Mouse (Mus musculus) hindbrain, embryonic 10.5 days (tissue): Measurements from ENCODE around the gene Gm37240. TPM values are rescaled to one million over a fixed set of nuclear protein-coding genes. Genes with fewer than 3 reads are reported as not detected.

ENCODE experiments used
- DNase-seq: peaks from one replicate; pipeline ENCODE4 v3.0.0-alpha.2; 2017; ENCODE audit warnings: low spot score
- H3K27ac ChIP-seq: fragments of 300-500 bp; sonication (generic); 2 replicates; pipeline ENCODE4 v1.5.1; 2016; ENCODE audit warnings: mild to moderate bottlenecking, moderate library complexity
- H3K27me3 ChIP-seq: fragments of 300-500 bp; sonication (generic); 2 replicates; pipeline ENCODE4 v1.6.1; 2016; ENCODE audit warnings: mild to moderate bottlenecking; ENCODE audit not compliant: poor library complexity, insufficient read depth, severe bottlenecking
- H3K36me3 ChIP-seq: fragments of 300-500 bp; sonication (generic); 2 replicates; pipeline ENCODE4 v1.6.1; 2016; ENCODE audit warnings: mild to moderate bottlenecking, moderate library complexity
- H3K4me1 ChIP-seq: fragments of 300-500 bp; sonication (generic); replicated peaks from 2 replicates; pipeline ENCODE4 v1.6.1; 2016; ENCODE audit warnings: mild to moderate bottlenecking
- H3K4me3 ChIP-seq: fragments of 300-500 bp; sonication (generic); 2 replicates; pipeline ENCODE4 v1.5.1; 2016; ENCODE audit warnings: mild to moderate bottlenecking, moderate library complexity
- H3K9me3 ChIP-seq: fragments of 300-500 bp; sonication (generic); 2 replicates; pipeline ENCODE4 v1.6.1; 2016; ENCODE audit warnings: mild to moderate bottlenecking, moderate library complexity
- WGBS: fragments of 180-500 bp; shearing (Covaris S2); methylation state at CpG from one replicate; pipeline ENCODE4 v1.1.7; 2016; 5-methylcytosine and 5-hydroxymethylcytosine counted together
- polyA plus RNA-seq: library from polyadenylated mRNA; unstranded; fragments of >200 nt; fragmentation: Nextera tagmentation; extraction: Ambion mirVana; gene quantifications from 2 replicates; pipeline ENCODE4 v1.2.1, GENCODE M21; 2016

Gene Gm37240
- polyA plus RNA-seq, 1 experiment from 2014 or later, result 1.4 TPM

GRCm38 (mm10) chr3:85124410-85124809, 762.9 kb downstream of the Gm37240 start:
- Histone ChIP-seq H3K27me3 (no peaks in the 10 kb centered on the region), H3K9me3 (no peaks in the 10 kb centered on the region), H3K36me3 (no peaks in the 10 kb centered on the region), H3K4me3 (no peak overlapping the region), H3K4me1 (no peaks in the 10 kb centered on the region), H3K27ac (no peak overlapping the region)
- DNase-seq, result no peak
- WGBS, result 89% methylated on average over 7 of the region's 7 CpGs

DNA sequence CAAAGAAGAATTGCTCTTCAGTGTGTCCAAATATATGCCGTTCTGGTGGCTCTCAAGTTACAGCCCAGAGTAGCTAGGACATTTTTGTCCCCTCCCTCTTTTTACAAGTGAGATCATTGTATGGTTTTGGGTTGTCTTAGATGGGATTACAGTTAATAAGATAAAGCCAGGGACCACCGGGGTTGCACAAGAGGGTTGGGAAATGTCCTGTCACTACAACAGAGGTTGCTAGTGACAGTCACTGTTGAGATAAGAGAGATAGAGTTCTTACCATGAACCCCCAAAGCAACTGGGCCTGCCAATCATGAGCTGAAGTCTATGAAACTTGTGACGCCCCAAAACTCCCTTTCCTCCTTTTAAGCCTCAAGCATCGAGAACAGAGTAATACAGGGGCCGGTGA, 769.6 kb downstream of the Gm37240 start:
- Histone ChIP-seq H3K27me3 (no peaks in the 10 kb centered on the region), H3K4me1 (no peaks in the 10 kb centered on the region), H3K27ac (no peak overlapping the region), H3K36me3 (no peaks in the 10 kb centered on the region), H3K4me3 (no peak overlapping the region), H3K9me3 (no peaks in the 10 kb centered on the region)
- no peak for DNase-seq
- 88% methylated on average over 5 of the region's 5 CpGs for WGBS

DNA sequence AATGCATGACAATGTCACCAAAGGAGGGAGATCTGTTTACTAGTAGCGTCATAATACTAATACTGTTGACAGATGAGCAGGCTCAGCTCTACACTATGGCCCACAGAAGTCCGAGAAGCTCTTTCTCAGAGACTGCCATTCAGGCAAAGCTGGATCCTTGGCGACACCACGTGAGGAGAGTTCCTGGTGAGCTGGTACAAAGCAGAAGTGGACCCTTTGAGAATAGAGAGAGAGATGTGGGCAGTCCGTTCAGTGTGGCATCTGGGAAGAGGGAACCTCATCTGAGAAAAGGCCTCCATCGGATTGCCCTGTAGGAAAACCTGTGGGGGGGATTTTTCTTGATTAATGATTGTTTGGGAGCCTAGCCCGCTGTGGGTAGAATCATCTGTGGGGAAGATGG, 770.3 kb downstream of the Gm37240 start:
- WGBS, result 73% methylated on average over 7 of the region's 7 CpGs
- Histone ChIP-seq H3K27me3 (no peaks in the 10 kb centered on the region), H3K4me3 (no peak overlapping the region)

DNA sequence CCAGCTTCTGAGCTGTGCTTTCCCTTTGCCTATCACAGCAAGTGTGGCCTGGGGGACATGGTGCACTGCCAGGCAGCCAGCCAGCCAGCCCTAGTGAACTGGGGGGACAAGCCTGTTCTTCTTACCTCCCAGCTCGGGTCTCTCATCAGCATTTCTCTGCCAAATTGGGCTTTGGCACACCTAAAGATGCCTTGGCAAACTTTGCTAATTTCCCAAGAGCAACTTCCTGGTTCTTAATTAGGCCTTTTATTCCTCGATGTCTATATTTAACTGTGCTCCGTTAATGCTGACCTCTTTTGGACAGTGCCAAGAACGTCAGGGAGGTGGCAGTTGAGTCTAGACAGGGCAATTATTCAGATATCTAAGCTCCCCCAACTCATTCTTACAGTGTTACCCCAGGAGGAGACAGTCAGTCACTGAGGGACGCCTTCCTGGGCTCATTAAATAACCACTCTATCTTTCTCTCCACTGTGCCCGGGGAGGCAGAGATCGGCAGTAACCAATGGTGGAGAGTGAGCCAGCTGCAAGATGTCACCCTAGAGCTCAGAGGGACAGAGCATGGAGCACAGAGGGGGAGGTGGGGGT, 771.3 kb downstream of the Gm37240 start:
- WGBS, result 76% methylated on average over 7 of the region's 7 CpGs
- DNase-seq, result no peak
- no peaks in the 10 kb centered on the region for H3K9me3 ChIP-seq

More for the DNA sequence above, 770.3 kb downstream of the Gm37240 start:
- no peak for DNase-seq
- Histone ChIP-seq H3K4me1 (no peaks in the 10 kb centered on the region), H3K36me3 (no peaks in the 10 kb centered on the region), H3K27ac (no peak overlapping the region), H3K9me3 (no peaks in the 10 kb centered on the region)

GRCm38 (mm10) chr3:85113565-85113964, 773.8 kb downstream of the Gm37240 start:
- DNase-seq, result no peak
- WGBS, result 91% methylated on average over 1 of the region's 1 CpGs
- H3K27ac ChIP-seq, result no peak overlapping the region
- H3K27me3 ChIP-seq, result no peaks in the 10 kb centered on the region
- H3K36me3 ChIP-seq, result no peaks in the 10 kb centered on the region
- no peaks in the 10 kb centered on the region for H3K9me3 ChIP-seq
- H3K4me3 ChIP-seq, result no peak overlapping the region
- no peaks in the 10 kb centered on the region for H3K4me1 ChIP-seq

More for the DNA sequence above, 771.3 kb downstream of the Gm37240 start:
- H3K4me3 ChIP-seq, result no peak overlapping the region
- H3K4me1 ChIP-seq, result no peaks in the 10 kb centered on the region
- H3K27me3 ChIP-seq, result no peaks in the 10 kb centered on the region
- no peak overlapping the region for H3K27ac ChIP-seq
- no peaks in the 10 kb centered on the region for H3K36me3 ChIP-seq

DNA sequence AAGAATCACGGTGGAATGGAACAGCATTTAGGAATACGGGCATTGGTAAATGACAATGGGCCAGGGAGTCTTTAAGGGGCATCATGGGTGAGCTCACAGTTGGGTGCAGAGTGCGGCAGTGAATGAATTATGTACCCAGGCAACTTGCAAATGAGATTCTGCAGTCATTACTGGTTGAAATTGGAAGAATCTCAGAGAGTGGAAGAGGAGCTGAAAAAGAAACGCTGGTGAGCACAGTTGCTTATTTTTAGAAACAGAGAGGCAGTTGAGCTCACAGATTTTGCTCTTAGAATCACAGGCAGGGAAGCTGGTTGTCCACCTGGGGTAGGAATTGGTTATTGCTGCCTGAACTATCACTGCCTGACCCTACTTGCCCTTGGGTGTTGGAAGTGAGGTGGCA, 776.6 kb downstream of the Gm37240 start:
- no peaks in the 10 kb centered on the region for H3K27me3 ChIP-seq
- no peaks in the 10 kb centered on the region for H3K36me3 ChIP-seq
- no peak for DNase-seq
- WGBS, result 64% methylated on average over 4 of the region's 4 CpGs
- no peaks in the 10 kb centered on the region for H3K4me1 ChIP-seq
- H3K4me3 ChIP-seq, result no peak overlapping the region
- no peaks in the 10 kb centered on the region for H3K9me3 ChIP-seq
- no peak overlapping the region for H3K27ac ChIP-seq

- H3K36me3 ChIP-seq, result no peaks in the 10 kb centered on the region
- H3K9me3 ChIP-seq, result no peaks in the 10 kb centered on the region
- 55% methylated on average over 2 of the region's 2 CpGs for WGBS
These were observed 778.1 kb downstream of the Gm37240 start for GRCm38 (mm10) chr3:85109221-85109620.

DNA sequence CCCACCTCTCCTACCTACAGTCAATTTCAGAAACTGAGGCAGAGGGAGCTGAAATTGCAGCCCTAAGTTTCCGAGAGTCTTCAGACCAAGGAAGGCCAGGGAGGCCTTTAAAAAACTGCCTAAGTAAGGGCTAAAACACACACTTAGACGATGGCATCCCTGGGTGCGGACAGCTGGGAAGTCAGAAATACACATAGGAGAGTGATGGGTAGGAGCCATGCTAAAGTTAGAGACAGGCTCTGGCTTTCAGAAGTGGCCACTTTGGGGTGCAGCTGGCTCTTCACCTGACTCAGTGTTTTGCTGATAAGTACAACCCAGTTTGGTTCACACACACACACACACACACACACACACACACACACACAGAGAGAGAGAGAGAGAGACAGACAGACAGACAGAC, 778.9 kb downstream of the Gm37240 start:
- no peak overlapping the region for H3K27ac ChIP-seq
- no peaks in the 10 kb centered on the region for H3K27me3 ChIP-seq
- H3K4me3 ChIP-seq, result no peak overlapping the region
- DNase-seq, result no peak
- H3K36me3 ChIP-seq, result no peaks in the 10 kb centered on the region
- no peaks in the 10 kb centered on the region for H3K4me1 ChIP-seq
- 83% methylated on average over 3 of the region's 3 CpGs for WGBS
- H3K9me3 ChIP-seq, result no peaks in the 10 kb centered on the region

More at GRCm38 (mm10) chr3:85109221-85109620, 778.1 kb downstream of the Gm37240 start:
- no peak for DNase-seq
- H3K4me3 ChIP-seq, result no peak overlapping the region
- H3K27ac ChIP-seq, result no peak overlapping the region
- H3K4me1 ChIP-seq, result no peaks in the 10 kb centered on the region
- H3K27me3 ChIP-seq, result no peaks in the 10 kb centered on the region

- no peak overlapping the region for H3K27ac ChIP-seq
- DNase-seq, result no peak
- 68% methylated on average over 11 of the region's 11 CpGs for WGBS
- H3K36me3 ChIP-seq, result no peaks in the 10 kb centered on the region
- no peak overlapping the region for H3K4me3 ChIP-seq
- H3K27me3 ChIP-seq, result no peaks in the 10 kb centered on the region
- H3K9me3 ChIP-seq, result no peaks in the 10 kb centered on the region
- no peaks in the 10 kb centered on the region for H3K4me1 ChIP-seq
These were observed 780.4 kb downstream of the Gm37240 start for GRCm38 (mm10) chr3:85106956-85107355.

- 64% methylated on average over 5 of the region's 5 CpGs for WGBS
These were observed 783.0 kb downstream of the Gm37240 start for GRCm38 (mm10) chr3:85104301-85104700.

GRCm38 (mm10) chr3:85080882-85081558, 806.3 kb downstream of the Gm37240 start:
- H3K4me3 ChIP-seq, result no peak overlapping the region
- H3K27ac ChIP-seq, result no peak overlapping the region
- DNase-seq, result no peak
- H3K9me3 ChIP-seq, result no peaks in the 10 kb centered on the region
- H3K4me1 ChIP-seq, result no peaks in the 10 kb centered on the region
- no peaks in the 10 kb centered on the region for H3K36me3 ChIP-seq
- no peaks in the 10 kb centered on the region for H3K27me3 ChIP-seq
- WGBS, result 75% methylated on average over 21 of the region's 21 CpGs

More at GRCm38 (mm10) chr3:85104301-85104700, 783.0 kb downstream of the Gm37240 start:
- Histone ChIP-seq H3K27ac (no peak overlapping the region), H3K36me3 (no peaks in the 10 kb centered on the region), H3K9me3 (no peaks in the 10 kb centered on the region), H3K27me3 (no peaks in the 10 kb centered on the region), H3K4me3 (no peak overlapping the region), H3K4me1 (no peaks in the 10 kb centered on the region)
- no peak for DNase-seq

DNA sequence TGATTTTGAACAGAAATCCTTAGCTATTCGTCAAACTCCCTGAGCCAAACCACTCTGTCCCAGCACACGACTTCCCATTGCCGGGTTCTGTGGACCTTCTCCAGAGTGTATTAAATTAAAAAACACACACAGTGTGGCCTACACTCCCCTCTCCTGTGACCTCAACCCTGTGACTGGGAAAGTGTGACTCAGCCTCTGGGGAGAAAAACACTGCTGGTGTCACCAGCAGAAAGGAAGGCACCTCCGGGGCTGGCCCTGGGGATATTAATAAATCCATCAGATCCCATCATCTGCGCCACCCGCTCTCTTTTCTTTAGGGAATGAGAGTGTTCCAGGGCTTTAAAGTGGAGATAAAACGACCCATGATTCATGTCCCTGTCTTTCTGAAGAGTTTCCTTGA, 823.2 kb downstream of the Gm37240 start:
- Histone ChIP-seq H3K4me1 (0 out of 2 replicates have a peak, but pooled peaks cover 6% of the 10 kb centered on the region), H3K4me3 (no peak overlapping the region), H3K27me3 (no peaks in the 10 kb centered on the region), H3K27ac (no peak overlapping the region), H3K9me3 (no peaks in the 10 kb centered on the region), H3K36me3 (no peaks in the 10 kb centered on the region)
- DNase-seq, result no peak
- WGBS, result 79% methylated on average over 7 of the region's 7 CpGs

GRCm38 (mm10) chr3:85060153-85060552, 827.2 kb downstream of the Gm37240 start:
- WGBS, result 89% methylated on average over 7 of the region's 7 CpGs
- Histone ChIP-seq H3K4me3 (no peak overlapping the region), H3K4me1 (peaks cover 10% of the 10 kb centered on the region), H3K36me3 (no peaks in the 10 kb centered on the region), H3K9me3 (no peaks in the 10 kb centered on the region), H3K27me3 (no peaks in the 10 kb centered on the region), H3K27ac (no peak overlapping the region)
- DNase-seq, result no peak
